Mouse (Mus musculus) heart, adult 18-20 months (tissue): ENCODE data around the gene Zbtb3. TPM values are rescaled to one million over a fixed set of nuclear protein-coding genes. Genes with fewer than 3 reads are reported as not detected.
"Not testable (repeated sequence)": the region's sequence is repeated elsewhere in the genome, so short reads cannot be mapped to it uniquely, and the experiment has no call there.

Experiments
- DNase-seq, 2 experiments: peaks; one replicate each; pipeline ENCODE4 v3.0.0; 2021 to 2022; ENCODE audit warnings: mixed read lengths in 1 of 2
- total RNA-seq, 2 experiments: library from RNA; stranded (reverse); gene quantifications; 2 replicates each; pipeline ENCODE4 v1.2.3; 2021

The Zbtb3 gene
- total RNA-seq, 2 experiments from 2014 or later: 0.79 to 1.6 TPM

GRCm38 (mm10) chr19:8803204-8803780, 937 bp downstream of the Zbtb3 start:
- no peak for DNase-seq

- DNase-seq: no peak
Measured at GRCm38 (mm10) chr19:8803879-8804660, 1.7 kb downstream of the Zbtb3 start.

- DNase-seq: no peak
Measured at GRCm38 (mm10) chr19:8806810-8807209, 4.5 kb downstream of the Zbtb3 start.

DNA sequence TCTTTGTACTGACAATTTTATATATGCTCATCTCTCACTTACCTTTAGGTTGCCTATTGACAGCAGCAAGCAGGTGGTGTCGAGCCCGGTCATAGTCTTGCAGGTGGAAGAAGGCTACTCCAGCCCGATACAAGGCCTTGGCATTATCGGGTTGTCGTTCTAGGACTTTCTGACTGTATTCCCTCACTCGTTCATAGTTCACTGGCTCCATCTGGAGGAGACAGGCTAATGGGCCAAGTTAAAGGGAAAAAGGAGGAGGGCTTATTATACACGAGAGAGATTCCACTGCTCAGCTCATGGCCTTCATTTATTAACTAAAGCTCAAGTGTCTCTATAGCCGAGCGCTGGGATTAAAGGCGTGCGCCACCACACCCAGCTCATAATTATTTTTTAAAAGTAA, 13.5 kb downstream of the Zbtb3 start:
- DNase-seq: no peak

GRCm38 (mm10) chr19:8817001-8817400, 14.6 kb downstream of the Zbtb3 start:
- no peak for DNase-seq

- no peak for DNase-seq
Measured at GRCm38 (mm10) chr19:8818301-8818798, 16.0 kb downstream of the Zbtb3 start.

- peak; percentile 96 to 99 for DNase-seq
Measured at GRCm38 (mm10) chr19:8818801-8819595, 16.6 kb downstream of the Zbtb3 start, which contains the start of gene Ttc9c. TSS of gene Ttc9c (minus strand) at chr19:8819333.

GRCm38 (mm10) chr19:8819596-8820423, 17.5 kb downstream of the Zbtb3 start, which contains the start of gene Hnrnpul2:
TSS of gene Hnrnpul2 (plus strand) at chr19:8820010.
- peak; percentile 98 to 99 for DNase-seq

- no peak for DNase-seq
Measured at GRCm38 (mm10) chr19:8820424-8820956, 18.1 kb downstream of the Zbtb3 start.

DNA sequence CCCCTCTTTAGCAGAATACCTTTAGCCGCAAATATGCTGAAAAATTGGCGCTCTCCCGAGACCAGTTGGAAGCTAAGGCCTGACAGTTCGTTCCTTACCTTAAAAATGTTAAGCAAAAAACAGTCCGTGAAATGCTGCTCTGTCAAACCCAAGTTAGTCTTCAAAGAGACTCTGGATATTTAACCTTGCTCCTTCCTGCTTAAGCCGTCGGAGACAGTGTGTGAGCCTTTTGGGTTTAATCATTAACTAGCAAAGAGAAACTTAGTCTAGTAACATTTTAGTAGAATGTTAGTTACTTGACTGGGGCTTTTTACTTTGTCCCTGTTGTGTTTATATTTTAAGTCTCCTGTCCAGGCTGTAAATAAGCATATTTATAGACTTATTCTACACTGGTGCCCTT, 18.8 kb downstream of the Zbtb3 start:
- no peak for DNase-seq

DNA sequence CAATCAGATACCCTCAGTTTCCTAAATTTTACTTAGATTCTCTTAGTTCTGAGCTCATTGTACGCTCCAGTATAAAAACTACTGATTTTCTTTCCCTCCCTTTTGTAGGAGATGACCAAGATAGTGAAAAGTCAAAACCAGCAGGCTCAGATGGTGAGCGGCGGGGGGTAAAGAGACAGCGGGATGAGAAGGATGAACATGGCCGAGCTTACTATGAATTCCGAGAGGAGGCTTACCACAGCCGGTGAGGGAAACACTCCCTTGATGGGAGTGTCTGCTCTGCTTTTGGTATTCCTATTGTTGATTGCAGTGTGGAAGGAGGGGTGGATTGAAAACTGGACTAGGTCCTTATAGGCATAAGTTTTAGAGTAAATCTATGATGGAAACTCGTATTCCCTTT, 20.3 kb downstream of the Zbtb3 start:
- no peak for DNase-seq

GRCm38 (mm10) chr19:8829660-8830059, 27.3 kb downstream of the Zbtb3 start, which contains the start of gene AC129217.1:
TSS of gene AC129217.1 (plus strand) at chr19:8829773.
- peak in 1 of 2 experiments; percentile 47 for DNase-seq

- no peak for DNase-seq
Measured at GRCm38 (mm10) chr19:8830664-8831063, 28.3 kb downstream of the Zbtb3 start.

DNA sequence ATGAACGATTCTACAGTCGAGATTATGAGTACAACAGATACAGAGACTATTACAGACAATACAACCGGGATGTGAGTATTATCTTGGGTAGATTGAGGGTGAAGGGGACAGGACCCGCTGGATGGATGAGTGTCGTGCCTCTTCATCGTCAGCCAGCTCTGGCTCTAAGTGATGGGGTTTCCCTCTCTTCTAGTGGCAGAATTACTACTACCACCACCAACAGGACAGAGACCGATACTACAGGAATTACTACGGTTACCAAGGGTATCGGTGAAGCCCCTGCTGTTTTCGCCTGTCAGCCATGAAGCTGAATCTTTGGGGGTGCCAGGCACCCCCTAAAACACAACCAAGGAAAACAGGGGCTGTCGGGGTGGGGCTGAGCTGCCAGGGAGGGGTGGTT, 28.9 kb downstream of the Zbtb3 start:
- DNase-seq: no peak

- DNase-seq: no peak
Measured at GRCm38 (mm10) chr19:8832971-8833370, 30.6 kb downstream of the Zbtb3 start.

DNA sequence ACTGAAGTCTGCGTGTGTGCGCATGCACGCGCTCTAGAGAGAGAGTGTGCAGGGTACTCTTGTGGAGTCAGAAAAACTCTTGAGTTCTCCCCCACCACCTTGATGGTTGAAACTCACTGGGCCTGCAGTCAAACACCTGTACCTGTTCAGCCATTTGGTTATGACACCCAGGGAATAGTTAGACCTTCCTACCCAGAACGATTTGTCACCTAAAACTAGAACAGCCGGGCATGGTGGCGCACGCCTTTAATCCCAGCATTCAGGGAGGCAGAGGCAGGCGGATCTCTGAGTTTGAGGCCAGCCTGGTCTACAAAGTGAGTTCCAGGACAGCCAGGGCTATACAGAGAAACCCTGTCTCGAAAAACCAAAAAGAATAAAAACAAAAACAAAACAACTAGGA, 34.0 kb downstream of the Zbtb3 start:
- DNase-seq: not testable (repeated sequence)

DNA sequence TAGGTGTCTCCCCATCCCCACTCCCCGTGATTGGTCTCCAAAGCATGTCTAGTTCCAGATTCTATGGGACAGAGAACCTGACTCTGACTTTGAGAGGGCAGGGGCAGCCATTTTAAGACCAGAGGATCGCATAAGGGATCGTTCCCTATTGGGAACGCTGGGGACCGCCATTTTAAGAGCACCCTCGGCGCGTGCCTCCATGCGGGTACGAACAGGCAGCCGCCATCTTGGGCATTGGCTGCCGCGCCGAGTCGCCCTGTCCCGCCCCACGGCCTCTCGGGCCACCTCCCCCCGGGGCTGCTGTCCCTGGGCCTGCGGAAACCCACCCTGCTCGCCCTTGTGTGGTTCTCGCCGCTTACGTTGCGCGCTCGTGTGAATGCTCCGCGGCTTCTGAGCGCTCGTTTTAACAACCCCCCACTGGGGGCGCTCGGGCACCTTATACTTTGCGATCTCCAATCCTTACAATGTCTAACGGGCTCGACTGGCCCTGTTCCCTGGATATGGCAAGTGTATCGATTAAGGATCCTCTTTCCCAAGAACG, 35.0 kb downstream of the Zbtb3 start, which contains the start of gene Bscl2:
Gene Bscl2, plus strand, starts transcription at position 217 of the 541 bp plus-strand sequence.
- DNase-seq: peak; percentile 85 to 91

DNA sequence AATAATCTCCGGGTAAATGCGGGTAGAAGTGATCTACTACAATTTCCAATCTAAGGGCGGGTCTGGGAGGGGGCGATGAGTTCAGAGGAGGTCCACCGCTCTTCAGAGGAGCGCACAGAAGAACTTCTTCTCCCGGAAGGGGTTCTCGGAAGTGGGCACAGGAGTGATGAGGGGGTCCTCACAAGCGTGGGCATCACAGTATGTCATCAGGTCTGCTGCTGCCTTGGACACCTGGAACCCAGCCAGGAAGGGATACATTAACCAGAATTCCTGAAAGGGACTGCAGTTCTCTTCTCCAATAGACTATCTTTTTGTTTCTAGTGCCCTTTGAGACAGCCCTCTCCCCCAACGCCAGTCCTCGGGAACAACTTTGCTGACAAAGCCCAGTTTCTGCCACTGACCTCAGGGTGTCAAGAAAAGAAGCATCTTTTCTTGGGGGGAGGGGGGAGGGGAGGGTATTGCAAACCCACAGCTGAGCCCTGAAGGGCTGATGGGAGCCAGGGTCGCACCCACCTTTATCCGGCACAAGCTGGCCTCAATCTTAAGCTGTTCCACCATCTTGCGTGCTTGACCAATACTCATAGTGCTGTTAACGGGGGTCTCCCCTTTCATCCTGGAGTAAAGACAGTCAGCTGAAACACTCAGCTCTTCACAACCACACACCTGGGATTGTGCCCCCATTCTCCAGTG, 35.8 kb downstream of the Zbtb3 start:
- DNase-seq: peak; percentile 39 to 58

GRCm38 (mm10) chr19:8839103-8839907, 37.0 kb downstream of the Zbtb3 start, which contains the start of gene Gng3:
TSS of gene Gng3 (minus strand) at chr19:8839194.
- DNase-seq: no peak
